Mouse (Mus musculus) myocyte (in vitro differentiated cells): Measurements from ENCODE around the gene G6pc3.

Experiments used
- MYOG ChIP-seq, 3 experiments: IDR thresholded peaks; one replicate each; pipeline ENCODE4 v1.6.1; 2011; ENCODE audit warnings: control low read depth in 2 of 3, low read depth in 2 of 3, mild to moderate bottlenecking in 2 of 3; ENCODE audit not compliant: insufficient read length in 2 of 3, control insufficient read depth in 1 of 3, insufficient read depth in 1 of 3
- POLR2A ChIP-seq: IDR thresholded peaks from one replicate; pipeline ENCODE4 v1.6.1; 2011; ENCODE audit warnings: low read depth, mild to moderate bottlenecking, control low read depth, moderate library complexity; ENCODE audit not compliant: insufficient read length
- USF1 ChIP-seq: IDR thresholded peaks from one replicate; pipeline ENCODE4 v1.6.1; 2011; ENCODE audit warnings: low read depth, mild to moderate bottlenecking, control low read depth, moderate library complexity

- TF ChIP-seq USF1 (no peak), POLR2A (no peak), MYOG (IDR thresholded peaks at IDR 0.05; ENCODE audit: control insufficient read depth in 1 of 3, insufficient read depth in 1 of 3, insufficient read length in 2 of 3, low read depth in 2 of 3) (no peak)
Observed at GRCm38 (mm10) chr11:102211011-102211410, 21.6 kb downstream of the G6pc3 start.
